Mouse (Mus musculus) intestine, embryonic 16.5 days (tissue): ENCODE results near the gene Prr9. TPM values are rescaled to one million over a fixed set of nuclear protein-coding genes. Genes with fewer than 3 reads are reported as not detected.

Source experiments
- ATAC-seq: fragments of 200-750 bp; cut with Nextera tagmentation; 2 replicates; pipeline ENCODE4 v1.8.0; 2017; ENCODE audit warnings: moderate TSS enrichment, moderate library complexity
- H3K27ac ChIP-seq: fragments of 300-500 bp; sonication (generic); 2 replicates; pipeline ENCODE4 v1.5.1; 2014; ENCODE audit warnings: mild to moderate bottlenecking, low read length
- H3K27me3 ChIP-seq: fragments of 300-500 bp; sonication (generic); replicated peaks from 2 replicates; pipeline ENCODE4 v1.6.1; 2014; ENCODE audit warnings: low read length, control low read depth, mixed read lengths; ENCODE audit not compliant: control insufficient read depth, insufficient read depth
- H3K36me3 ChIP-seq: fragments of 300-500 bp; sonication (generic); 2 replicates; pipeline ENCODE4 v1.6.1; 2014; ENCODE audit warnings: low read length, control low read depth; ENCODE audit not compliant: control insufficient read depth, insufficient read depth
- H3K4me1 ChIP-seq: fragments of 300-500 bp; sonication (generic); 2 replicates; pipeline ENCODE4 v1.6.1; 2014; ENCODE audit warnings: low read length, control low read depth, mixed read lengths; ENCODE audit not compliant: control insufficient read depth, insufficient read depth
- H3K4me2 ChIP-seq: fragments of 300-500 bp; sonication (generic); 2 replicates; pipeline ENCODE4 v1.6.1; 2014; ENCODE audit warnings: low read depth, low read length, control low read depth
- H3K4me3 ChIP-seq: fragments of 300-500 bp; sonication (generic); 2 replicates; pipeline ENCODE4 v1.5.1; 2014; ENCODE audit warnings: mild to moderate bottlenecking, low read length
- H3K9ac ChIP-seq: fragments of 300-500 bp; sonication (generic); 2 replicates; pipeline ENCODE4 v1.6.1; 2014; ENCODE audit warnings: low read depth, low read length
- H3K9me3 ChIP-seq: fragments of 300-500 bp; sonication (generic); 2 replicates; pipeline ENCODE4 v1.6.1; 2016; ENCODE audit warnings: low read length, control low read depth; ENCODE audit not compliant: control insufficient read depth
- WGBS: fragments of 180-500 bp; shearing (Covaris S2); extraction: QIAGEN DNeasy Blood & Tissue Kit; methylation state at CpG from one replicate; pipeline ENCODE4 v1.1.7; 2014; 5-methylcytosine and 5-hydroxymethylcytosine counted together
- polyA plus RNA-seq: library from polyadenylated mRNA; unstranded; fragments of >200 nt; fragmentation: Nextera tagmentation; extraction: Ambion mirVana; gene quantifications from 2 replicates; pipeline ENCODE4 v1.2.1, GENCODE M21; 2015

The Prr9 gene
- not detected in 2 replicates for polyA plus RNA-seq

DNA sequence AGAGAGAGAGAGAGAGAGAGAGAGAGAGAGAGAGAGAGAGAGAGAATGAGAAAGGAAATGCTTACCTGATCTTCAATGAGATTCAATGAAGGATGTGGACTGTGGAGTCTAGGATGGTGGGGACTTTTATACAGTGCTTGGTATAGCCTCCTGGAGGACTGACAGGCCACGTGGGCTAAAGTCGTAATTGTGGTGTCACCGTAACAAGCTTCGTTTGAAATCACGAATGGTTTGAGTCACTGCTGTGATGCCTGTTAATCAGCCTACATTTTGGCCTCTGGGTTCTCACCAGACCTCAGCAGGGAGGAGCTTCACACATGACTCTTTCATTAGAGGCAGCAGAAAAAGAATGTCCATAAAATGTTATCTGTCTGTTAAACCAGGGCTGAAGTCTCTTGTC, at the start of gene Prr9:
Gene Prr9, minus strand, starts transcription at position 101 of the 400 bp plus-strand sequence.
- WGBS = 85% methylated on average over 5 of the region's 5 CpGs

DNA sequence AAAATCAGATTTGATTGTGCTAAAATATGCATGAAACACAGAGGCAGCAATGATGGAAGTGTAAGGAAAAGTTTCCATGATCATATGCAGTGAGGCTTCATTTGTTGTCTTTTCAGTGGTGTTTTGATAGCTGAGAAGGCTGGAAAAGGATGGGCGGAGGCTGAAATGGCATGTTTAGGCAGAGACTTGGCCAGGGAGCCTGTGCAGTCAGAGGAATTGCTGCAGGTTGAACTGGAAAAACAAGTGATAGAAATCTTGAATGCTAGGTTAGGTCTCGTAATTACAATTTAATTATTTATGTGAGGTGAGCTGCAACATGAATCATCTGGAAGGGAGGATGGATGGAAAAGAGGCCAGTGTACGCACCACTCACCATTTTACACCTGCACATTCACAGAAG, 46.1 kb upstream of the Prr9 start:
- Histone ChIP-seq H3K4me3 (no peak overlapping the region), H3K9ac (no peak overlapping the region), H3K27ac (no peak overlapping the region), H3K4me1 (no peaks in the 10 kb centered on the region), H3K36me3 (no peaks in the 10 kb centered on the region), H3K9me3 (no peaks in the 10 kb centered on the region), H3K27me3 (no peaks in the 10 kb centered on the region), H3K4me2 (no peak overlapping the region)
- no peak for ATAC-seq
- 70% methylated on average over 3 of the region's 3 CpGs for WGBS

More for the DNA sequence above, at the start of gene Prr9:
- Histone ChIP-seq H3K27ac (no peak within 1 kb of the TSS), H3K36me3 (no peaks in the 10 kb centered on the region), H3K4me3 (no peak within 1 kb of the TSS), H3K4me1 (no peaks in the 10 kb centered on the region), H3K9me3 (no peaks in the 10 kb centered on the region), H3K9ac (no peak within 1 kb of the TSS), H3K4me2 (no peak within 1 kb of the TSS), H3K27me3 (no peaks in the 10 kb centered on the region)
- ATAC-seq = no peak

DNA sequence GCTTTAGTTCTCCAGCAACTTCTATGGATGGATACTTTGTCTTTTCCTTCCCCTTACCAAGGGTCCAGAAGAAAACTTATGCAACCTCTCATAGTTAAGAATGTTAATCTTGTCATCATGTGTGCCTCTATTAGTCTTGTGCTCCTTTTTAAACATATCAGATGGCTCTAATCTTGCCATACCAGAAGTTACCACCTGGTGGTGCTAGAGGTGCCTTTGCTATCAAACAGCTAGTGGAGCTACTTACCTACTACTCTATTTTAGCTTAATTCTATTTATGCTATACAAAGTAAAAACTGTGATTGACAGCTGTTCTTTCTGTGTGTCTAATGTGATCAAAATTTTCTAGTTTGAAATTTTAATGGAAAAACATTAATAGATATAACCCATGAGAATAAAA, 29.6 kb upstream of the Prr9 start:
- H3K4me3 ChIP-seq = no peak overlapping the region
- H3K9me3 ChIP-seq = no peaks in the 10 kb centered on the region
- H3K4me1 ChIP-seq = no peaks in the 10 kb centered on the region; the same call in 1 of the 2 replicates
- no peak overlapping the region for H3K27ac ChIP-seq
- no peak overlapping the region for H3K4me2 ChIP-seq
- H3K9ac ChIP-seq = no peak overlapping the region
- H3K36me3 ChIP-seq = no peaks in the 10 kb centered on the region
- peak; percentile 21; the same call in 1 of the 2 replicates for ATAC-seq
- H3K27me3 ChIP-seq = no peaks in the 10 kb centered on the region

DNA sequence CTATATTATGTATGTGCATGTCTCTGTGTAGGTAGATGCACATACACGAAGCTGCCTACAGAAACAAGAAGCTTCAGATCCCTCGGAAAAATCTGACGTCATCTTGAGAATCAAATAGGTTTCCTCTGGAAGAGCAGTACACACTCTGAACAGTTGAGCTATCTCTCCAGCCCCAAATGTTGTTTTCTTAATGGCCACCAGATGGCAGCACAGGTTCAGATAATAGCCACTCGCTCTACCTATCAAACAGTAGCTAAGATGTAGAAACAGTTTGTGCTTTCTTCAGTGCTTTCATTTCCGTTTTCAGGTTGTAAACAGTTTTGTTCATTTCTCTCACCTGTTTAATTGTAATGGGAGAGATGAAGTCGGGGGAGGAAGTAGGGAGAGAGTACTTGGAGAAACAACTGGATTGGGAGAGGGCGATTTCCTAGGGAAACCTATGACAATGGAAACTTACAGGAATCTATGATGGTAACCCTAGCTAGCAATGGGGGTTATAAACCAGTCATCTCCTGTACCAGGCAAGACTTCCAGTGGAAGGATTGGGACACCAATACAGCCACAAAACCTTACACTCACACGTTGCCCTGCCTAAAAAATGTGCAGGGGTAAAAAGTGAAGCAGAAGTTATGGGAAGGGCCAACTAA, 27.0 kb upstream of the Prr9 start:
- Histone ChIP-seq H3K4me1 (no peaks in the 10 kb centered on the region; the same call in 1 of the 2 replicates), H3K4me2 (no peak overlapping the region), H3K4me3 (no peak overlapping the region; the same call in 1 of the 2 replicates), H3K9ac (no peak overlapping the region), H3K9me3 (no peaks in the 10 kb centered on the region), H3K27ac (no peak overlapping the region), H3K36me3 (no peaks in the 10 kb centered on the region), H3K27me3 (no peaks in the 10 kb centered on the region)
- peak; percentile 90 for ATAC-seq
- 24% methylated on average over 8 of the region's 8 CpGs for WGBS

DNA sequence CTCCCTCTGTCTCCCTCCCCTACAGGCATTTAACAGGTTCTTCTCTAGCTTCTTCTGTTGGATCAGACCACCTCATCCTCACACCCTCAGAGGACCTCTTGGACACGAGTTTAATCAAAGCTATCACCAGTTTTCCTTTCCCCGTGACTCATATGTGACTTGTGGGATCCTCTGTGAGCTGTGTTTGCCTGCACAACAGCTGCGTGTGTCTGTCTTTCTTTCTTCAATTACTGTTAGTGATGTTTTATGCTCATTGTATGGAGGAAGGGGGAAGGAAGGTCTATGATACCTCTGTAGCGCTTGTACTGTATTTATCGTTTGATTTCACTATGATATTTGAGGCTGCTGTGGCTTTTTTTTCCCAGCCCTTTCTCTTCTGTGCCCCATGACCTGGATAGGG, 24.2 kb upstream of the Prr9 start:
- no peak for ATAC-seq
- 74% methylated on average over 5 of the region's 5 CpGs for WGBS

DNA sequence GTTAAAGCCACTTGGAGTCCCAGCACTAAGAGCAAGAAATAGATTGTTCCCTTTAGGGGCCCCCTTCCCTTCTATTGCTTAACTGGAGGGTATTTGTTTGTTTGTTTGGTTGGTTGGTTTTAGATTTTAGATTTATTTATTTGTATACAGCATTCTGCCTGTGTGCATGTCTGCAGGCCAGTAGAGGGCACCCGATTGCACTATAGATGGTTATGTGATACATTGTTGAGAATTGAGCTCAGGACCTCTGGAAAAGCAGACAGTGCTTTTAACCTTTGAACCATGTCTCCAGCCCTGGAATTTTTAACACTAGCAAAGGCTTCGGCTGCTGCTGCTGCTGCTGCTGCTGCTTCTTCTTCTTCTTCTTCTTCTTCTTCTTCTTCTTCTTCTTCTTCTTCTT, 23.7 kb upstream of the Prr9 start:
- Histone ChIP-seq H3K4me3 (no peak overlapping the region), H3K9me3 (no peaks in the 10 kb centered on the region), H3K4me1 (no peaks in the 10 kb centered on the region; the same call in 1 of the 2 replicates), H3K36me3 (no peaks in the 10 kb centered on the region), H3K27ac (no peak overlapping the region), H3K27me3 (no peaks in the 10 kb centered on the region), H3K4me2 (no peak overlapping the region), H3K9ac (no peak overlapping the region)
- 24% methylated on average over 2 of the region's 2 CpGs for WGBS
- ATAC-seq = 0 out of 2 replicates have a peak, but pooled peaks have one; percentile 42

More for the DNA sequence above, 24.2 kb upstream of the Prr9 start:
- Histone ChIP-seq H3K9ac (no peak overlapping the region), H3K4me1 (no peaks in the 10 kb centered on the region; the same call in 1 of the 2 replicates), H3K36me3 (no peaks in the 10 kb centered on the region), H3K27ac (no peak overlapping the region), H3K4me3 (no peak overlapping the region), H3K27me3 (no peaks in the 10 kb centered on the region), H3K4me2 (no peak overlapping the region), H3K9me3 (no peaks in the 10 kb centered on the region)

DNA sequence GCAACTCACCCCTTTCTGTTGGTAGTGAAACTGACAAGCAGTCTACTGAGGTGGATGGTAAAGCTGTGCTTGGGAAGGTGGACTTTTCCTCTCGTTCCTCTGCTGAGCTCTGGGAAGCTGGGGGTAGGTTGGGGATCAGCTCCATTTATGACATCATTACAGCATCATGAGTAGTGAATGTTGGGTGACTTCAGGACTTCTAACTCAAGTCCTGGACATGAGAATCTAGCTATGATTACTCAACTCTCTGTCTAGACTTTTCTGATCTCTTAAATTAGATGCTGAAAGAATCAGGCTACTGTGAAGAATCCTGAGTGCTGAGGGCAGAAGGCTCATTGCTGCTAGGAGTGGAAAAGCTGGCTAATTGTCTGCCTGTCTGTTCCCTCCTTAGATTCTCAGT, 18.9 kb upstream of the Prr9 start, which contains the start of gene Lelp1:
Gene Lelp1, minus strand, starts transcription at position 101 of the 400 bp plus-strand sequence.
- ATAC-seq = no peak
- WGBS = 61% methylated on average over 1 of the region's 1 CpGs
- H3K4me3 ChIP-seq = no peak within 1 kb of the TSS
- H3K4me1 ChIP-seq = no peaks in the 10 kb centered on the region
- H3K9ac ChIP-seq = no peak within 1 kb of the TSS
- H3K27ac ChIP-seq = no peak within 1 kb of the TSS
- H3K36me3 ChIP-seq = no peaks in the 10 kb centered on the region
- H3K4me2 ChIP-seq = no peak within 1 kb of the TSS
- no peaks in the 10 kb centered on the region for H3K27me3 ChIP-seq
- H3K9me3 ChIP-seq = no peaks in the 10 kb centered on the region

DNA sequence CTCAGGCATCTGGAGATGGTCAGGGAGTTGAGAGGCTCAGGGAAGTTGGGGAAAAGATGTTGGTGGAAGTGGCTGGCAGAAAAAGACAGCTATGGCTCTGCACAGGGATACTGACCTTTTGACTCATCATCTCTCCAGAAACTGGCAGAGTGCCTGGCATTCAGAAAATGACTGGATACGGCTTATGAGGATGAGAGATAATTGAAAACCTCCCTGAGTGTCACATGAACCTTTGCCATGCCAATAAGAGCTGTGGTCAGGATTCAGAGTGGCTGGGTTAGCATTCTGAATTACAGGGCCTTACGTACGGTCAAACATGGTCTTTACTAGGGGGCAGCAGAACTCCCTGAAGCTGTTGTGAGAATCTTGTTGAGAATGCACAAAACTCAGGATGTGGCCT, 2.8 kb downstream of the Prr9 start:
- H3K4me3 ChIP-seq = no peak overlapping the region
- no peaks in the 10 kb centered on the region for H3K9me3 ChIP-seq
- no peaks in the 10 kb centered on the region for H3K27me3 ChIP-seq
- no peak overlapping the region for H3K27ac ChIP-seq
- no peaks in the 10 kb centered on the region for H3K36me3 ChIP-seq
- whole genome bisulfite sequencing = 83% methylated on average over 3 of the region's 3 CpGs
- ATAC-seq = no peak
- H3K9ac ChIP-seq = no peak overlapping the region
- no peak overlapping the region for H3K4me2 ChIP-seq
- no peaks in the 10 kb centered on the region for H3K4me1 ChIP-seq

DNA sequence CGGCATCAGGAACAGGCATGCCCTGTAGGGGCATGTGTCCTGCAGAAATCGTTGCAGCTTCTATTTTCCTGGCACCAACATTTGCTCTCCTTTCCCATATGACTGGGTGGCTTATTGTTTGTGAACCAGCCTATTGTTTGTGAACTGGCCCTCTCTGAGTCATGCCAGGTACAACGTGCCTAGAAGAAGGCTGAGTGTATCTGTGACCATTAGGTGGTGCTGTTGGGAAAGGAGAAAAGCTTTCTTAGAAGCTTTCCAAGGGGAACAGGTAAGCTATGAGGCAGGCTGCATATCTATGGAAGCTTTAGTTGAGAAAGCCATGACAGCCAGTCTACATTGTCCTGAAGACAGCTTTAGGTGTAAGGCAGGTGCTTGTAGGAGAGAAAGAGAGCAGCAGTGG, 5.8 kb downstream of the Prr9 start:
- 36% methylated on average over 3 of the region's 3 CpGs for WGBS
- H3K27ac ChIP-seq = no peak overlapping the region
- no peak overlapping the region for H3K4me2 ChIP-seq
- H3K27me3 ChIP-seq = no peaks in the 10 kb centered on the region
- H3K4me3 ChIP-seq = no peak overlapping the region
- no peaks in the 10 kb centered on the region for H3K36me3 ChIP-seq
- H3K9ac ChIP-seq = no peak overlapping the region
- no peaks in the 10 kb centered on the region for H3K4me1 ChIP-seq
- peak; percentile 42; the same call in 1 of the 2 replicates for ATAC-seq
- no peaks in the 10 kb centered on the region for H3K9me3 ChIP-seq

DNA sequence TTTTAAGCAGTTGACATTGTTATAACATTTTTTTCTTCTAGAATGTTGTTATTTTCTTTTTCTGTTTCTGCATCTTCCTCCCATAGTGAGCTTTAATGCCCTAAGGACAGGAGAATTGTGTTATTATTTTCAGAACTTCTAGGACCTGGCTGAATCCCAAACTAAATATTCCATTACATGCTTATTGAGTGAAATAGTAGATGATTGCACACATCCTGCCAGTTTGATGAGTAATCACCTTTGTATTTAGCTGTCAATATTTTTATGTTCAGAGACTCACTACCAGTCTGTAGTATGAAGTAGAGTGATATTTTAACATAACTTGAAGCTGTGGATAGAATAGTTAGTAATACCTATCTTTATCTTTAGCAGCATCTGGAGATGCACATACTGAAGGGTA, 12.2 kb downstream of the Prr9 start:
- Histone ChIP-seq H3K27ac (no peak overlapping the region), H3K9ac (no peak overlapping the region), H3K4me3 (no peak overlapping the region), H3K4me1 (no peaks in the 10 kb centered on the region), H3K27me3 (no peaks in the 10 kb centered on the region), H3K4me2 (no peak overlapping the region), H3K9me3 (no peaks in the 10 kb centered on the region), H3K36me3 (no peaks in the 10 kb centered on the region)
- ATAC-seq = no peak
